Mouse (Mus musculus): ENCODE measurements around the gene Rtp2. TPM values are rescaled to one million over a fixed set of nuclear protein-coding genes. Genes with fewer than 3 reads are reported as not detected.

The Rtp2 gene
- total and polyA plus RNA-seq, 2 experiments = not detected

DNA sequence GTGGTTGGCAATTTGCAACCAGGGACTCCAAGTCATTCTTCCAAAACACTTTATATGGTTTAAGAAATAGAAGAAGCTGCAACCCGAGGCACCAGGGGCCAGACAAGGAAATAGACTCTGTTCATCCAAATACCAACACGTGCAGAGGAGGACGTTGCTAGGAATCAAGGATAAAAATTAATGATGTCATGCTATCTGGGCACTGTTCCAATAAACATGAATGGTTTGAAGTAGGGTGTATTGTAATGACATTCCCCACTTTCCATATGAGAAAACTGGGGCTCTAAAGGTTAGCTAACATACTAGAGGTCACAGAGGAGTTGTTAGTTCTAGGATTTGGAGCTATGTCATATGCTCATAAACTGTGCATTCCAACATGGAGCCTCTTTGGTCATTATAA lies 12.6 kb upstream of the Rtp2 start:
- Histone ChIP-seq H3K27ac (replicated peaks; ENCODE audit: insufficient read depth, low read depth, low read length) (no peak overlapping the region), H3K36me3 (ENCODE audit: control insufficient read depth, insufficient read depth, low read length) (no peaks in the 10 kb centered on the region), H3K79me2 (ENCODE audit: control insufficient read depth, insufficient read depth, low read length) (no peaks in the 10 kb centered on the region), H3K27me3 (ENCODE audit: control insufficient read depth, insufficient read depth, low read length) (no peaks in the 10 kb centered on the region), H3K4me3 (ENCODE audit: insufficient read depth, low read depth, low read length) (no peak overlapping the region), H3K4me1 (ENCODE audit: control insufficient read depth, insufficient read depth, low read length) (no peaks in the 10 kb centered on the region), H3K9ac (ENCODE audit: low read depth, low read length) (no peak overlapping the region)
- TF ChIP-seq POLR2A (IDR thresholded peaks at IDR 0.05; ENCODE audit: extremely low read depth, insufficient read depth, low read length) = no peak
- TF ChIP-seq CTCF (IDR thresholded peaks at IDR 0.05; ENCODE audit: low read depth, low read length) = no peak
- 54% methylated on average over 3 of the region's 3 CpGs for WGBS
- DNase-seq (ENCODE audit: extremely low read depth, low read depth, low spot score) = no peak

DNA sequence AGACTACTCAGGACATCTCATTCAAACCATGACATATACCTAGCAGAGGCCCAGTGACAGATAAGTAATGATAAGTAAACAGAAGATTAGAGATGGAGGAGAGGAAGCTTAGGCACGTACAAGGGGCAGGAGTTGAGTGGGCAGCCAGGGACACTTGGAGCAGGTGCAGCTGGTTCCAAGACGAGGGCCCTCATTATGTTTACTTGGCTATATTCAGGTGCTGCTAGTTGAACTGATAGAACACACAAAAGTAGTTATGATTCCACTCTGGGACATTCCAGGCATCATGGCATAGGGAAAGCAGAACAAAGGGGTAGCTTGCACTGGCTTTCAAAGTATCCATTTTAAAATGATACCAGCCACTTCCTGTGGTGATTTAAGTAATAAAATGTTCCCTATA lies 2.2 kb upstream of the Rtp2 start:
- H3K4me3 ChIP-seq (ENCODE audit: insufficient read depth, low read depth, low read length) = no peak overlapping the region
- no peak overlapping the region for H3K27ac ChIP-seq (replicated peaks; ENCODE audit: insufficient read depth, low read depth, low read length)
- no peaks in the 10 kb centered on the region for H3K27me3 ChIP-seq (ENCODE audit: control insufficient read depth, insufficient read depth, low read length)
- no peak overlapping the region for H3K9ac ChIP-seq (ENCODE audit: low read depth, low read length)
- H3K36me3 ChIP-seq (ENCODE audit: control insufficient read depth, insufficient read depth, low read length) = no peaks in the 10 kb centered on the region
- H3K4me1 ChIP-seq (ENCODE audit: control insufficient read depth, insufficient read depth, low read length) = no peaks in the 10 kb centered on the region
- DNase-seq (ENCODE audit: extremely low read depth, low read depth, low spot score) = no peak
- TF ChIP-seq CTCF (IDR thresholded peaks at IDR 0.05; ENCODE audit: low read depth, low read length) (no peak), POLR2A (IDR thresholded peaks at IDR 0.05; ENCODE audit: extremely low read depth, insufficient read depth, low read length) (no peak)
- 74% methylated on average over 2 of the region's 2 CpGs for WGBS
- no peaks in the 10 kb centered on the region for H3K79me2 ChIP-seq (ENCODE audit: control insufficient read depth, insufficient read depth, low read length)

DNA sequence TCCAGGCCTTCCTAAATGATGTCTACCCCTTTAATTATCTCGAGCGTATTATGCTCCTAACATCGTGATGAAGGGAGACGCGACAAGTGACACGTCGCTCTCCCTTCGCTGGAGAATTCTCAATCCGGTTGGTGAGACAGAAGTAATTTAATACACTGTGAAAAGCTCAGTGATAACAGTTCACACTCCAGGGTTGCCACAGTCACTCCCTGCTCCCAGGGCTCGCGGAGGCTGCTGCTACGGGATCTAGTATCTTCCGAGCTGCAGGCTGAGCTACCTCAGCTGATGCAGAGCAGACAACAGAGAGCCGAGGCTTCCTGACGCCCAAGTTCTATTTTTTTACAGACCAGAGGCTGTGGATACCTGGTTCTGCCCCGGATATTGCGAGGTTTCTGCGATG lies 919 bp downstream of the Rtp2 start:
- TF ChIP-seq CTCF (IDR thresholded peaks at IDR 0.05; ENCODE audit: low read depth, low read length) (no peak), POLR2A (IDR thresholded peaks at IDR 0.05; ENCODE audit: extremely low read depth, insufficient read depth, low read length) (no peak)
- H3K36me3 ChIP-seq (ENCODE audit: control insufficient read depth, insufficient read depth, low read length) = no peaks in the 10 kb centered on the region

DNA sequence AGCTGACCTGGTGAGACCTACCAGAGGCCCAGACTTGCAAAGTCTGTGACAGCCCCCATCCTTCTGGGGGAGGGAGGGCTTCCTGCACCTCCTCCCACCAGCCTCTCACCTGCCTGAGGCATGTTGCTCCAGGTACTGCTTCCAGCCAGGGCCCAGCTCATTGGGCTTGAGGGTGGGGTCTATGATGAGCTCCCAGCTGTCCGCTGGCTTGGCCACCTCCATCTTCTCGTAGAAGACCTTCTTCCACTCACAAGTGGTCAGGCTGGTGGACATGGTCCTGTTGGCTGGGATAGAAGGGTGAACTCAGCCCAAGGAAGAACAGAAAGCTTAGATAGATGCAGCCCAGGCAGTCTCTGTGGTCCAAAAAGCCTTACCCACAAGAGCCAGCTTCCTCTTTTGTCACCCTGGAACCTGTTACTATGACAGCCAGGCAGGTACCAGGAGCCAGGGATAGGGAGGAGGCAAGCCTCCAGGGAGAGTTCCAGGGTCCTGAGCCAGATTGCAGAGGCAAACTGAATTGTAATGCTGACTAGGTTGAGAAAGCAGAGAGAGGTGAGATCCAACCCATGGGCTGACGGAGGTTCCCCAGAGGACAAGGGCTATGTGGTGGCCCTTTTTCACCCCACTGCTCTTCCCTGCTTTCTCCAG lies 1.6 kb downstream of the Rtp2 start:
- Histone ChIP-seq H3K4me3 (ENCODE audit: insufficient read depth, low read depth, low read length) (no peak overlapping the region), H3K36me3 (ENCODE audit: control insufficient read depth, insufficient read depth, low read length) (no peaks in the 10 kb centered on the region), H3K4me1 (ENCODE audit: control insufficient read depth, insufficient read depth, low read length) (no peaks in the 10 kb centered on the region), H3K9ac (ENCODE audit: low read depth, low read length) (no peak overlapping the region), H3K79me2 (ENCODE audit: control insufficient read depth, insufficient read depth, low read length) (no peaks in the 10 kb centered on the region), H3K27me3 (ENCODE audit: control insufficient read depth, insufficient read depth, low read length) (no peaks in the 10 kb centered on the region), H3K27ac (replicated peaks; ENCODE audit: insufficient read depth, low read depth, low read length) (no peak overlapping the region)
- no peak for DNase-seq (ENCODE audit: extremely low read depth, low read depth, low spot score)
- TF ChIP-seq POLR2A (IDR thresholded peaks at IDR 0.05; ENCODE audit: extremely low read depth, insufficient read depth, low read length) (no peak), CTCF (IDR thresholded peaks at IDR 0.05; ENCODE audit: low read depth, low read length) (no peak)
- WGBS = 81% methylated on average over 3 of the region's 3 CpGs

More for the DNA sequence above, 919 bp downstream of the Rtp2 start:
- no peaks in the 10 kb centered on the region for H3K27me3 ChIP-seq (ENCODE audit: control insufficient read depth, insufficient read depth, low read length)
- no peaks in the 10 kb centered on the region for H3K79me2 ChIP-seq (ENCODE audit: control insufficient read depth, insufficient read depth, low read length)
- H3K4me1 ChIP-seq (ENCODE audit: control insufficient read depth, insufficient read depth, low read length) = no peaks in the 10 kb centered on the region
- no peak overlapping the region for H3K9ac ChIP-seq (ENCODE audit: low read depth, low read length)
- 76% methylated on average over 18 of the region's 18 CpGs for WGBS
- no peak overlapping the region for H3K4me3 ChIP-seq (ENCODE audit: insufficient read depth, low read depth, low read length)
- no peak for DNase-seq (ENCODE audit: extremely low read depth, low read depth, low spot score)
- no peak overlapping the region for H3K27ac ChIP-seq (replicated peaks; ENCODE audit: insufficient read depth, low read depth, low read length)

DNA sequence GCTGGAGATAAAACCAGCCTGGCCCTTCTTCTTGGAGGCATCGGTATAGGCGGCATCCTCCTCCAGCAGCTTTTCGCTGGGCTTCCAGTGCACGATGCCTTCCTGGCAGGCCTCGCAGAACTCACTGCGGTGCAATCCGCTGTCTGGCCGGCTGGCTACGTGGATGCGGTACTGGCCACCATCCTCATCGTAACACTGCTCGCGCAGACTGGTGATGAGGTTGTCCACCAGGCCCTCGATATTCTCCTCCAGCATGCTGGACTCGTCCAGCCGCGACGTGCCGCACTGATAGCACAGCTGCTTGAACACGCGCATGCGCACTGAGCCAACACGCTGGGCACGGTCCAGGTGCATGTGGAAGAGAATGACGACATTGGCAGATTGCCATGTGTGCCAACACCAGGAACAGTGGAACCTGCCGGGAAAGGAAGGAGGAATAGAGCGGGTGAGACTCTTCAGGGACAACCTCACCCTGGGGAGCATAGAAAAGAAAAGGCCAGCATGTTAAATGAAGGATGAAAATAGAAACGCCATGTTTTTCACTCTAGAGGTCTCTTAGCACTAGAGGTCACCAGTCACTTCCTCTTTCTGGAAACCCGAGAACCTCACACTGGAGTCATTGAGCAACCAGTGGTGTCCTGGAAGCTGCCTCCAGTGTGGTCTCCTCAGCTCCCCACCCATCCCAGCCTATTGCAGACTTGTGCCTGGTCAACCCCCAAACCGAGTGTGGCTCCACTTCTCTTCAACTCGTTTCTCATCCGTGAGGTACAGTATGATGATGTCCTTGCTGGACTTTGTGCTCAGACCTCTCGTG lies 4.7 kb downstream of the Rtp2 start:
- Histone ChIP-seq H3K79me2 (ENCODE audit: control insufficient read depth, insufficient read depth, low read length) (no peaks in the 10 kb centered on the region), H3K27me3 (ENCODE audit: control insufficient read depth, insufficient read depth, low read length) (no peaks in the 10 kb centered on the region), H3K27ac (replicated peaks; ENCODE audit: insufficient read depth, low read depth, low read length) (no peak overlapping the region), H3K4me3 (ENCODE audit: insufficient read depth, low read depth, low read length) (no peak overlapping the region), H3K36me3 (ENCODE audit: control insufficient read depth, insufficient read depth, low read length) (no peaks in the 10 kb centered on the region), H3K9ac (ENCODE audit: low read depth, low read length) (no peak overlapping the region), H3K4me1 (ENCODE audit: control insufficient read depth, insufficient read depth, low read length) (no peaks in the 10 kb centered on the region)
- DNase-seq (ENCODE audit: extremely low read depth, low read depth, low spot score) = peak; percentile 61
- 88% methylated on average over 33 of the region's 33 CpGs for WGBS
- TF ChIP-seq POLR2A (IDR thresholded peaks at IDR 0.05; ENCODE audit: extremely low read depth, insufficient read depth, low read length) = no peak
- TF ChIP-seq CTCF (IDR thresholded peaks at IDR 0.05; ENCODE audit: low read depth, low read length) = no peak

DNA sequence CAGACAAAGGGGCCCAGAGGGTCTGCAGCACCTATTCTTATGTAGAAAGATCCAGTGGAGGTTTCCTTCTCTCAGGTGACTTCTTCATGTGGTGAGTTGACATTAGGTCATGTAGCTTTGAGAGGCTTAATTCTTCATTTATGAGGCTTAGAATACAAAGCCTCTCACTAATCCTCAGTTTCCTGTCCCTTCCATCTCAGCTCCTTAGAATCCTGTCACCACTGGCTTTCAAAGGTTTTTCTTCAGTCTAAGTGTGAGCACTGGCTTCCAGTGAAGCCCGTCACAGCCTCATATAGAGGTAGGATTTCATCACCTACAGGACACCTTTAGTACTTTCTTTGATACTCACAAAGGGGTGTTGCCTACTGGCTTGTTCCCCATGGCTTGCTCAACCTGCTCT lies 9.3 kb downstream of the Rtp2 start:
- 83% methylated on average over 1 of the region's 1 CpGs for WGBS
- TF ChIP-seq POLR2A (IDR thresholded peaks at IDR 0.05; ENCODE audit: extremely low read depth, insufficient read depth, low read length) (no peak), CTCF (IDR thresholded peaks at IDR 0.05; ENCODE audit: low read depth, low read length) (no peak)
- Histone ChIP-seq H3K9ac (ENCODE audit: low read depth, low read length) (no peak overlapping the region), H3K79me2 (ENCODE audit: control insufficient read depth, insufficient read depth, low read length) (no peaks in the 10 kb centered on the region), H3K27me3 (ENCODE audit: control insufficient read depth, insufficient read depth, low read length) (no peaks in the 10 kb centered on the region), H3K4me3 (ENCODE audit: insufficient read depth, low read depth, low read length) (no peak overlapping the region), H3K36me3 (ENCODE audit: control insufficient read depth, insufficient read depth, low read length) (no peaks in the 10 kb centered on the region), H3K4me1 (ENCODE audit: control insufficient read depth, insufficient read depth, low read length) (peaks cover 8% of the 10 kb centered on the region; the same call in 1 of the 2 replicates), H3K27ac (replicated peaks; ENCODE audit: insufficient read depth, low read depth, low read length) (no peak overlapping the region)
- DNase-seq (ENCODE audit: extremely low read depth, low read depth, low spot score) = no peak

Data from liver, adult 2 months (tissue).